Mouse (Mus musculus) myocyte (in vitro differentiated cells): ENCODE measurements at regions not wholly inside any gene's neighbourhood (a gene's known extent, or its start where the extent isn't known, plus 50 kb on each side); places are given as distances from the start of the nearest gene placed in this dataset.

ENCODE experiments used
- E2F4 ChIP-seq: IDR thresholded peaks from one replicate; pipeline ENCODE4 v1.6.1; 2011; ENCODE audit warnings: mild to moderate bottlenecking, control low read depth, moderate library complexity; ENCODE audit not compliant: insufficient read depth
- MYOG ChIP-seq, 3 experiments: IDR thresholded peaks; one replicate each; pipeline ENCODE4 v1.6.1; 2011; ENCODE audit warnings: control low read depth in 2 of 3, low read depth in 2 of 3, mild to moderate bottlenecking in 2 of 3; ENCODE audit not compliant: insufficient read length in 2 of 3, control insufficient read depth in 1 of 3, insufficient read depth in 1 of 3
- POLR2A ChIP-seq: IDR thresholded peaks from one replicate; pipeline ENCODE4 v1.6.1; 2011; ENCODE audit warnings: low read depth, mild to moderate bottlenecking, control low read depth, moderate library complexity; ENCODE audit not compliant: insufficient read length
- POLR2AphosphoS2 ChIP-seq: IDR thresholded peaks from one replicate; pipeline ENCODE4 v1.6.1; 2011; ENCODE audit warnings: low read depth, control low read depth; ENCODE audit not compliant: insufficient read length
- REST ChIP-seq: IDR thresholded peaks from one replicate; pipeline ENCODE4 v1.6.1; 2011; ENCODE audit warnings: mild to moderate bottlenecking, control low read depth, moderate library complexity; ENCODE audit not compliant: insufficient read depth, insufficient read length
- SRF ChIP-seq: IDR thresholded peaks from one replicate; pipeline ENCODE4 v1.6.1; 2011; ENCODE audit warnings: low read depth; ENCODE audit not compliant: control insufficient read depth, insufficient read length
- TCF12 ChIP-seq: IDR thresholded peaks from one replicate; pipeline ENCODE4 v1.6.1; 2011; ENCODE audit warnings: mild to moderate bottlenecking, control low read depth; ENCODE audit not compliant: poor library complexity, insufficient read depth, severe bottlenecking
- TCF3 ChIP-seq: IDR thresholded peaks from one replicate; pipeline ENCODE4 v1.6.1; 2011; ENCODE audit warnings: low read depth, control low read depth; ENCODE audit not compliant: insufficient read length
- USF1 ChIP-seq: IDR thresholded peaks from one replicate; pipeline ENCODE4 v1.6.1; 2011; ENCODE audit warnings: low read depth, mild to moderate bottlenecking, control low read depth, moderate library complexity

DNA sequence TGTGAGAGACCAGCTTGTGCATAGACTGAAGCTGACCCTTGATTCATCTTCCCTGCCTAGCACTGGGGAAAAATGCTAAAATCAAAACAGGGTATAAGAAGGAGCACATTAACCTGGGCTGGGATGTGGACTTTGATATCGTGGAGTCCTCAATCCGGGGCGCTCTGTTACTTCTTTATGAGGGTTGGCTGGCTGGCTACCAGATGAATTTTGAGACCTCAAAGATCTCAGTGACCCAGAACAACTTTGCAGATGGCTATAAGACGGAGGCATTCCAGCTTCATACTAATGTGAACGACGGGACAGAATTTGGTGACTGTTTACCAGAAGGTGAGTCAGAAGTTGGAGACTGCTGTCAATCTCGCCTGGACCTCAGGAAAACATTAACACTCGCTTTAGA lies 161.5 kb downstream of the AI429214 start:
- TF ChIP-seq POLR2AphosphoS2: no peak
- TF ChIP-seq POLR2A: no peak
- TF ChIP-seq SRF: no peak
- TF ChIP-seq MYOG (IDR thresholded peaks at IDR 0.05; ENCODE audit: control insufficient read depth in 1 of 3, insufficient read depth in 1 of 3, insufficient read length in 2 of 3, low read depth in 2 of 3): no peak
- no peak for TF ChIP-seq REST
- no peak for TF ChIP-seq USF1
- no peak for TF ChIP-seq E2F4
- TF ChIP-seq TCF12: no peak
- no peak for TF ChIP-seq TCF3
